27 mouse cellular contexts compared by ENCODE assay signal in genomic region chr3:7074488-7074887, GRCm38 (mm10).
DNase-seq lines count a peak whose midpoint lies in the region; ATAC-seq and TF ChIP-seq lines count a peak whose summit lies in the region.
"Had no signal": no experiment of that assay in that cellular context is flagged by ENCODE, and none has a peak within 500 bp of the region (broad histone marks: within the 10 kb centered on the region; RNA-seq: fewer than 3 reads in every experiment).

No protein-coding gene starts in this region.

- H3K9ac ChIP-seq in embryonic facial prominence, embryonic 14.5 days (ENCODE audit: low read depth, low read length): no peak overlapping the region
- H3K9ac ChIP-seq in midbrain, embryonic 11.5 days (ENCODE audit: low read length): no peak overlapping the region
- H3K9ac ChIP-seq: heart, embryonic 13.5 days; hindbrain, embryonic 15.5 days; limb, embryonic 15.5 days; liver, embryonic 13.5 days; neural tube, embryonic 13.5 days had no signal

- no peaks in the 10 kb centered on the region for H3K36me3 ChIP-seq in embryonic facial prominence, embryonic 14.5 days (ENCODE audit: control insufficient read depth, insufficient read depth, low read length)
- no peaks in the 10 kb centered on the region for H3K36me3 ChIP-seq in embryonic facial prominence, embryonic 10.5 days (replicated peaks)
- no peaks in the 10 kb centered on the region for H3K36me3 ChIP-seq in midbrain, embryonic 11.5 days (ENCODE audit: control insufficient read depth, insufficient read depth, low read length)
- H3K36me3 ChIP-seq in midbrain, embryonic 10.5 days: no peaks in the 10 kb centered on the region
- H3K36me3 ChIP-seq: forebrain, embryonic 10.5 days; heart, embryonic 13.5 days; hindbrain, embryonic 15.5 days; limb, embryonic 10.5 days; limb, embryonic 15.5 days; liver, embryonic 13.5 days; neural tube, embryonic 13.5 days had no signal

- no peaks in the 10 kb centered on the region for H3K4me1 ChIP-seq in embryonic facial prominence, embryonic 14.5 days (ENCODE audit: control insufficient read depth, insufficient read depth, low read length)
- no peaks in the 10 kb centered on the region for H3K4me1 ChIP-seq in embryonic facial prominence, embryonic 10.5 days
- H3K4me1 ChIP-seq in midbrain, embryonic 11.5 days (ENCODE audit: control insufficient read depth, insufficient read depth, low read length): no peaks in the 10 kb centered on the region
- no peaks in the 10 kb centered on the region for H3K4me1 ChIP-seq in midbrain, embryonic 10.5 days
- H3K4me1 ChIP-seq in lung, adult 2 months (ENCODE audit: control insufficient read depth, insufficient read depth, low read length): no peaks in the 10 kb centered on the region
- H3K4me1 ChIP-seq: forebrain, embryonic 10.5 days; heart, embryonic 13.5 days; hindbrain, embryonic 15.5 days; limb, embryonic 10.5 days; limb, embryonic 15.5 days; liver, embryonic 13.5 days; neural tube, embryonic 13.5 days had no signal

- H3K4me2 ChIP-seq in embryonic facial prominence, embryonic 14.5 days (ENCODE audit: low read depth, low read length): no peak overlapping the region
- no peak overlapping the region for H3K4me2 ChIP-seq in midbrain, embryonic 11.5 days
- H3K4me2 ChIP-seq: heart, embryonic 13.5 days; hindbrain, embryonic 15.5 days; limb, embryonic 15.5 days; liver, embryonic 13.5 days; neural tube, embryonic 13.5 days had no signal

- no peak for TF ChIP-seq POLR2A in brain, embryonic 14.5 days (IDR thresholded peaks at IDR 0.05; ENCODE audit: borderline replicate concordance, extremely low read depth, insufficient read depth, insufficient read length, poor library complexity, severe bottlenecking)
- TF ChIP-seq POLR2A in lung, adult 2 months (IDR thresholded peaks at IDR 0.05; ENCODE audit: borderline replicate concordance, extremely low read depth, low read depth, low read length): no peak

- H3K27ac ChIP-seq in embryonic facial prominence, embryonic 14.5 days (replicated peaks; ENCODE audit: low read depth, low read length): no peak overlapping the region
- no peak overlapping the region for H3K27ac ChIP-seq in embryonic facial prominence, embryonic 10.5 days (replicated peaks)
- H3K27ac ChIP-seq in midbrain, embryonic 11.5 days (ENCODE audit: low read depth, low read length): no peak overlapping the region
- H3K27ac ChIP-seq in midbrain, embryonic 10.5 days (replicated peaks): no peak overlapping the region
- H3K27ac ChIP-seq: forebrain, embryonic 10.5 days; heart, embryonic 13.5 days; hindbrain, embryonic 15.5 days; limb, embryonic 10.5 days; limb, embryonic 15.5 days; liver, embryonic 13.5 days; neural tube, embryonic 13.5 days had no signal

- H3K9me3 ChIP-seq in embryonic facial prominence, embryonic 14.5 days (ENCODE audit: control insufficient read depth, low read length): no peaks in the 10 kb centered on the region
- no peaks in the 10 kb centered on the region for H3K9me3 ChIP-seq in embryonic facial prominence, embryonic 10.5 days
- no peaks in the 10 kb centered on the region for H3K9me3 ChIP-seq in midbrain, embryonic 11.5 days (ENCODE audit: control insufficient read depth, low read length)
- H3K9me3 ChIP-seq in midbrain, embryonic 10.5 days (replicated peaks): no peaks in the 10 kb centered on the region
- H3K9me3 ChIP-seq: forebrain, embryonic 10.5 days; hindbrain, embryonic 15.5 days; limb, embryonic 10.5 days; limb, embryonic 15.5 days; liver, embryonic 13.5 days; neural tube, embryonic 13.5 days had no signal

- H3K4me3 ChIP-seq in embryonic facial prominence, embryonic 14.5 days (ENCODE audit: low read depth, low read length): no peak overlapping the region
- no peak overlapping the region for H3K4me3 ChIP-seq in embryonic facial prominence, embryonic 10.5 days
- H3K4me3 ChIP-seq in midbrain, embryonic 11.5 days (ENCODE audit: low read depth, low read length): no peak overlapping the region
- H3K4me3 ChIP-seq in midbrain, embryonic 10.5 days: no peak overlapping the region
- no peak overlapping the region for H3K4me3 ChIP-seq in lung, adult 2 months (replicated peaks; ENCODE audit: extremely low read depth, low read depth, low read length)
- H3K4me3 ChIP-seq: forebrain, embryonic 10.5 days; heart, embryonic 13.5 days; hindbrain, embryonic 15.5 days; limb, embryonic 10.5 days; limb, embryonic 15.5 days; liver, embryonic 13.5 days; neural tube, embryonic 13.5 days had no signal

- ATAC-seq in embryonic facial prominence, embryonic 14.5 days (ENCODE audit: low read depth): no peak
- ATAC-seq in midbrain, embryonic 11.5 days (ENCODE audit: low FRiP score): peak; percentile 74; the same call in 1 of the 2 replicates
- ATAC-seq: Patski had no signal

- peak; percentile 3 for DNase-seq in embryonic facial prominence, embryonic 14.5 days (ENCODE audit: low spot score)
- DNase-seq in embryonic facial prominence, embryonic 10.5 days (ENCODE audit: low spot score): no peak
- DNase-seq in midbrain, embryonic 11.5 days (ENCODE audit: low spot score, missing footprints): no peak
- no peak for DNase-seq in midbrain, embryonic 10.5 days (ENCODE audit: low spot score)
- DNase-seq in NIH3T3 (ENCODE audit: low read depth): peak; percentile 12
- peak; percentile 62 for DNase-seq in brain, embryonic 14.5 days (ENCODE audit: low read depth)
- no peak for DNase-seq in lung, postnatal 14 days
- no peak for DNase-seq in lung, adult 2 months
- DNase-seq: adrenal gland, adult 2 months; cerebellum, adult 11-12 months; cerebellum, postnatal 10 days; heart, postnatal 10 days; kidney, adult 8-10 months; kidney, postnatal 10 days; layer of hippocampus, postnatal 36 days; liver, embryonic 13.5 days; lung, adult 18-20 months; lung, postnatal 10 days; thymus, adult 2 months; thymus, postnatal 36 days had no signal

- 77% methylated on average over 2 of the region's 2 CpGs for WGBS in embryonic facial prominence, embryonic 14.5 days
- 77% methylated on average over 2 of the region's 2 CpGs for WGBS in embryonic facial prominence, embryonic 10.5 days
- WGBS in midbrain, embryonic 11.5 days: 64% methylated on average over 2 of the region's 2 CpGs
- WGBS in midbrain, embryonic 10.5 days: 76% methylated on average over 2 of the region's 2 CpGs
- 55% methylated on average over 2 of the region's 2 CpGs for WGBS in lung, adult 2 months

- no peaks in the 10 kb centered on the region for H3K27me3 ChIP-seq in embryonic facial prominence, embryonic 14.5 days (replicated peaks; ENCODE audit: control insufficient read depth, insufficient read depth, low read length)
- H3K27me3 ChIP-seq in embryonic facial prominence, embryonic 10.5 days (replicated peaks; ENCODE audit: low read depth, poor library complexity, severe bottlenecking): no peaks in the 10 kb centered on the region
- no peaks in the 10 kb centered on the region for H3K27me3 ChIP-seq in midbrain, embryonic 11.5 days (ENCODE audit: control insufficient read depth, insufficient read depth, low read length)
- no peaks in the 10 kb centered on the region for H3K27me3 ChIP-seq in midbrain, embryonic 10.5 days (ENCODE audit: low read depth, poor library complexity, severe bottlenecking)
- H3K27me3 ChIP-seq: heart, embryonic 13.5 days; hindbrain, embryonic 15.5 days; limb, embryonic 15.5 days; liver, embryonic 13.5 days; neural tube, embryonic 13.5 days; Patski had no signal

- TF ChIP-seq CTCF in brain, embryonic 14.5 days (IDR thresholded peaks at IDR 0.05; ENCODE audit: borderline replicate concordance, extremely low read depth, insufficient read depth, insufficient read length): no peak
- no peak for TF ChIP-seq CTCF in lung, adult 2 months (IDR thresholded peaks at IDR 0.05; ENCODE audit: insufficient read depth, low read length)

Comparison
In these comparisons a context has a peak if more than half of its experiments do, and no peak if none do; other contexts are left out.
1. DNase-seq: peak in embryonic facial prominence, embryonic 14.5 days (single experiment), NIH3T3 (single experiment) and brain, embryonic 14.5 days (single experiment); none in embryonic facial prominence, embryonic 10.5 days (single experiment), midbrain, embryonic 11.5 days (single experiment), midbrain, embryonic 10.5 days (single experiment), lung, postnatal 14 days (single experiment) and lung, adult 2 months (single experiment).